Mouse (Mus musculus): Measurements from ENCODE around the gene G3bp1. TPM values are rescaled to one million over a fixed set of nuclear protein-coding genes. Genes with fewer than 3 reads are reported as not detected.

G3bp1 gene
- polyA plus RNA-seq, 2 experiments from 2014 or later, result 62.4 to 65.3 TPM

DNA sequence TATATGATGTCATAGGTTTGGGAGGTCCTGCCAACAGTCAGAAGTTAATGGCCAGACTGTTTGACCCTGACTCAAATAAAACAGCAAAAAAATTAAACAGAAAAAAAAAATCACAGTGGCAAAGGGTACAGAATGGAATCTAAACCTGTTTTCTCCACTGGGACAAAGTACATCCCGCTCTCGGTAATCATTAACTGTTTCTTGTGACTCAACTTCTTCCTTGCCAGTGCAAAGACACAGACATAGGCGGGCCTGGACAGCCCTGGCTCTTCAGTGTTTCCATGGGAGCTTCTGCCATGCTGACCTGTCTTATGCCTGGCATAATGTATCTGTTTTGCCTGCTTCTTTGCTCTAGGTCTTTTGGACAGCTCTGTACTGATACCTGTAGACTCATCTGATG lies 4.3 kb upstream of the G3bp1 start:
- no peak for ATAC-seq

DNA sequence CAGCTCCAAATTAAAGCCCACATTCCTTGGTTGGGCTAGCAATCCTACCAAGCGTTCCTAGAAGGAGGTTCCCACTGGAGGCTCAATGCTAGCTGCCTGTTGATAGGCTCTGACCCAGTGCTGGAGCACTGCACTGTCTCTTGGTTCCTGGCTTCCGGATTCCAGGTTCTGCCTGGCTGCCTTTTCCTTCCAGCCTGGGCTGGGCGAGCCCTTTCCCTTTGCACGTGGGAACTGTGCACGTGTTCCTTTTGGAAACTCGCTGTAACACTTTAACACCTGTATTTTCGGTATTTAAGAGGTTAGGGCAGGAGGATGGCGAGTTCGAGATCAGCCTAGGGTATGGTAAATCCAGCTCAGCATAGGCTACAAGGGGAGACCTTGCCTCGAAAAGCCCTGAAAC lies 1.5 kb upstream of the G3bp1 start:
- ATAC-seq, result no peak

DNA sequence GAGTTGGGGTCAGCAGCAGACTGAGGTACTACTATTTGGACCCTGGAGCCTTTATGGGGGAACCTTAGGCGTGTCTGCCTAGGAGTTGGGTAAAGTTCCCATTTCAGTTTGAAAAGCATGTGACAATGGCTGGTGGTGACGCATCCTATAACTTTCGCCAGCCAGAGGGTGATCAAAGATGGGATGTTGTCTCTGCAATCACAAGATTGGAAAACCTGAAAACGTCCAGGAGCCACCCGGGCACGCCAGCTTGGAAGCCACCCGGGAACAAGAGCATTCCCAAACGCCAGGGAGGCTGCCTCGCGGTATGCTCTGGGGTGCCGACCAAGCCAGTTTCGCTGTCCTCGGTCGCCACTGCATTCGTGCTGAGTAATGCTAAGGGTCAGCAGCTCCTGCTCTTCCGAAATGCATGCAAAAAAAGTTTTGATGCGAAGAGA lies 856 bp upstream of the G3bp1 start:
- ATAC-seq, result no peak

DNA sequence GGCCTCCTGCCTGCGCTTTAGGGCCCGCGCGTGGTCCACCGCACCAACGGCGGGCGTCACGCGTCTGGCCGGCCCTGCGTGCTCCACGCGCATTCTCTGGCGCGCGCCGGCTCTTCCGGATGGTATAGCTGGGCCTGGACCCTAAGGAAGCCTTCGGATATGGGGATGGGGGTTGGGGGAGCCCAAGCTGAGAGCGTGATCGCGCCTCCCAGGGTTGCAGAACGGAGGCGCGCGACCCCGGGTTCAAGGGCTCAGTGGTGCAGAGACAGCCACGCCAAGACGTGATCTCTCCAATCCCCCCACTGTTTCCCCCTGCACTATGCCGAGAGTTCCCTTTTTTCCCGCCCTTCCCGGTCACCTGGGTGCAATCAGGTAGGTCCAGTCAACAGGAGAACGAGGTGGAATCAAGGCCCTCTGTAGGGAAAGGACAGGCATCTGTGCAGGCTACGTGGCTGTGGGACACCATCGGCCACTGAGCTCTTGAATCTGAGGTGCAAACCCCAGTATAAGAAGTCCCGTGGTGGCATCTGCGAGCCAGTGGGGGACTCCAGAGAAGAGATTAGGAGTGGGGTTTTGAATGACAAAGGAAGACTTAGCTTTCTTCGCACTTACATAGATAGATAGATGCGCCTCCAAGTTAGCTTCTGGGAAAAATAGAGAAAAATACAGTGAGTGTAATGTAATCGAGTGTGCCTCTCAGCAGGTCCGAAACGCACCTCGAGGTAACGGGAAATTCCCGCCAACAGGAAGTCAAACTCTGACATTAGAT lies 622 bp downstream of the G3bp1 start:
- peak; percentile 0 for ATAC-seq

DNA sequence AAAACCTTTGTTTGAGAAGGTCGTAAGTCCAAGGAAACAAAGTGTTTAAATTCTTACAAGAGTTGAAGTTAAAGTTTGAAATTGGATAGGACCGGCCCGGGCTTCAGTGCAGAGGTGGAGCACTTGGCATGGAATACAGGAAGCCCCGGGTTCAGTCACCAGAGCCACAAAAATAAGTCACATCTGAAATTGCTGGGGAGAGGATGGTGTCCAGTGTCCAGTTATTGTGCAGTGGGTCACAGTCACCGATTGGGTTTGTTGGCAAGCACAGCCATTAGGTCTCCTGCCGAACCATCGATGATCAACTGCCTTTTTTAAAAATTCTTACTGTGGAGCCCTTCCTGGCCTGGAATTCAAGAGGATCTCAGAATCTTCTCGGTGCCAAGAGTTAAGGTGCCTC lies 1.3 kb downstream of the G3bp1 start:
- ATAC-seq, result no peak

DNA sequence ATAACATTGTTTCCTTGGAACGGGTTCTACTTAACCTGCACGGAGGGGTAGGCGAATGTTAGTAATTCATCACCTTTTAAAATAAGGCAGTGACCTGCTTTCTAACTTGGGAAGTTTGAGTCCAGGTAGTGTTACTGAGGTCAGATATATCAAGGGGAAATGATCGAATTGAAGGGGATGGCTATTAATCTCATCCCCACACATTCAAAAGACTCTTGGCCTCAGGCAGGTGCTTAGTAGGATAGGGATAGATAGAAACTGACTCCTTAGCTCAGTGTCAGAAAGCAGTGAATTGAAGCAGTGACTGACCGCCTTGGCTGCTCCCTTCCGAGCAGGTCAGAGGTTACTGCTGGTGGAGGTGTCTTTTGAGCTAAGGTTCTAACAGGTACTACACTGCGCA lies 2.0 kb downstream of the G3bp1 start:
- no peak for ATAC-seq

DNA sequence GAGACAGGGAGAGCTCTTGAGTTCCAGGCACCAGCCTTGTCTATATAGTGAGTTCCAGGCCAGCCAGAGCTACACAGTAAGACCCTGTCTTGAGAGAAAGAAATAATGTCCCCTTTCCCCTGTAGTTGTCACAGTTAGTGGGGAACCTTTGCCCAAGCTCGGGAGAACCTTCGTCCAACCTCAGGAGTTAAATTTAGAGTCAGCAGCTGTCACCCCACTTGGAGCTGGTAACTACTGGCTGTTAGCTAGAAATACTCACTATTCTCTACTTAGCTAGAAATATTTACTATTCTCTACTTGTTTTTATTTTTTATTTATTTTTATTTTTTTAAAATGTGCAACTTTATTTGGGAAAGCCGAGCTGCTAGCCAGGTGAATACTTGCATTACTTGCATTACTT lies 3.7 kb downstream of the G3bp1 start:
- ATAC-seq, result no peak

DNA sequence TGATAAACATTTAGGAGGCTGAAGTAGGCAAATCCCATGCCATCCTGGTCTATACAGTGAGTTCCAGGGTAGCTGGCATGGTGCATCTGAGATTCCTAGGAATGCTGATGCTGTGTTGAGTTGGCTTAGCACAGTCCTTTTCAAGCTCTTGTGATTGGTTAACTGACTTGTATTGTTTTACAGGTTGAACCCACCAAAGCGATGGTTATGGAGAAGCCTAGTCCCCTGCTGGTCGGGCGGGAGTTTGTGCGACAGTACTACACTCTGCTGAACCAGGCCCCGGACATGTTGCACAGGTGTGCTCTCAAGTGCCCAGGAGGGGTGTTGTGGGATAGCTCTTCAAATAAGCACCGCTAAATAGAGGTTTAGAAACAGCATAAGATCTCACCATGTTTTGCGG lies 16.0 kb downstream of the G3bp1 start:
- ATAC-seq, result no peak

DNA sequence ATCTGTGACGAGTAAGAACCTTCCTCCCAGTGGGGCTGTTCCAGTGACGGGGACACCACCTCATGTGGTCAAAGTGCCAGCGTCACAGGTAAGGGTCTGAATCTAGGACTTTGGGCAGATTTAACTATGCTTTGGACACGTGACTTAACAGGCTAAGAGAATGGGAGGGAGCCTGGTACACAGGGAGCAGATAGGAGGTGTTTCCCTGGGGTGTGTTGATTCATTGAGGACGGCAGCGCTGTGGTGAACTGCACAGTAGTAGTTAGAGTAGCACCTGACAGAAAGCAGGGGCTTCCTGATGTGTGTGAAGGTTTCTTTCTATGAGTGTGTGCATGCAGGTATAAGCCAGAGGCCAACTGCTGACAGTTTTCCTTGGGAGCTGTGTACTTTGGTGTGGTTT lies 26.7 kb downstream of the G3bp1 start:
- ATAC-seq, result no peak

DNA sequence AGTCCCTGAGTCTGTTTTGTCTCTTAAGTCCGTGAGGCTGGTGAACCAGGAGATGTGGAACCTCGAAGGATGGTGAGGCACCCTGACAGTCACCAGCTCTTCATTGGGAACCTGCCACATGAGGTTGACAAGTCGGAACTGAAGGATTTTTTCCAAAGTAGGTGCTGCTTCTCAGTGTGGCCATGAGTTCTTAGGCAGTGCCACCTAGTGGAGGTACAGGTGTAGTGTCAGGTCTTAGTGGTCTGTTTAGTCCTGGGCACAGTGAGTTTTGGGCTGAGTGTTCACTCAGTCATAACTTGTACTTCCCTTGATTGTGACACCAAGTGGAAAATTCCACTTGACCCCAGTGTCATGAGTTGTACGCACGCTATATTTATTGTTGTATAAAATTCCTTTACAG lies 28.4 kb downstream of the G3bp1 start:
- no peak for ATAC-seq

DNA sequence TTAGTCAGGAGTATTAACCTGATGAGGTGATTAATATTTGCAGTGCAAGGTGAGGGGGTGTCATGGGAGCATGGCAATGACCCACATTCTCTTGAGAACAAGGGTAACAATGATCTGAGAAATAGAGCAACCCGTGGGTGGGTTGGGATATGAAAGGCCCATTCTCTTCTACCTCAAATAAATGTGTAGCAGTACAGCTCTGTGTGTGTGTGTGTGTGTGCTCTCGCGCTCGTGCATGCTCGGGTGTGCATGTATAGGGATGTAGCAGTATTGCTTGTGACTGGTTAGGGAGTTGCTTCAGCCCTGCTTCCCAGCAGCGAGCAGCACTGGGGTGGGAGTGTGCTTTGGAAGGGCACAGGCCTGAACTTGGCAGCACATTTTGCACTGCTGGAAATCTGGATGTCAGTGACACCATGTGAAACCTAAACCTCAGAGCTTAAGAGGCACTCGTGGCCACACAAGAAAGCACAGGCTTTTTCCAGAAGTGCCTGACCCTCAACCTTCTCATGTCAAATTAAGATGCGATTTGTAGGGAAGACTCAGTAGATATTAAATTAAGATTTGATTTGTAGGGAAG lies 32.6 kb downstream of the G3bp1 start:
- ATAC-seq, result no peak

DNA sequence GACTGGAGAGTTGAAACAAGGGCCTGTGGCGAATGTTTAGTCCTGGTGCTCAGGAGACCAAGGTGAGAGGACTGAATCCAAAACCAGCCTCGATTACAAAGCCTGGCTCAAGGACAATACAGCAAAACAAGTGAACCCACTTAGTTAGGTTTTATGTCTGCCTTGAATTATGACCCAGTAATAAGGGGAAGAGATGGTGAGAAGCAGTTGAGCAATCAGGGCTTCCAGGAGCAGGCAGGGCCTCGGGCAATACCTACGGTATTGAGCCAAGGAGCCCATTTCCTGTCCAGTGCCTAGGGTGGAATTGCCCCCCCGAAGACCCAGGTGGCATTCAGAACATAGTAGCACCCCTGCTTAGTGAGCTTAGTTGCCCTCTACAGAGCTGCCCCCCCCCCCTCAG lies 33.4 kb downstream of the G3bp1 start:
- ATAC-seq, result no peak

DNA sequence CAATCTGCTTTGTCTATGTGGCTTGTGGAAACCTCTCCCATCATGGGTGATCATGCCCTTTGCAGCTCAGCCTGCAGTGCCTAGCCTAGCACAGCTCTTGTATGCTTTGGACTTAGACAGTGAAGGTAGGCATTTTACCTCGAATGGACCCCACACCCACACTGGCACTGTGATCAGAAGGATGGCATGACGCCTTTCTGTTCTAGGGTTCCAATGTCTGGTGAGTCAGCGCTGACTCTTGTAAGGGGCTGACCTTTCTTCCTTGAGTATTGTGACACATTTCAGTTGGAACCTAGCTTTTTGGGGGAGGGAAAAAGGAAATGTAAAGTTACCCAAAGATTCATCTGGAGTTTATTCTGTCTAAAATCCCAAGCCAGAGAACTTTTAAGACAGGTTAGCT lies 36.0 kb downstream of the G3bp1 start:
- no peak for ATAC-seq

DNA sequence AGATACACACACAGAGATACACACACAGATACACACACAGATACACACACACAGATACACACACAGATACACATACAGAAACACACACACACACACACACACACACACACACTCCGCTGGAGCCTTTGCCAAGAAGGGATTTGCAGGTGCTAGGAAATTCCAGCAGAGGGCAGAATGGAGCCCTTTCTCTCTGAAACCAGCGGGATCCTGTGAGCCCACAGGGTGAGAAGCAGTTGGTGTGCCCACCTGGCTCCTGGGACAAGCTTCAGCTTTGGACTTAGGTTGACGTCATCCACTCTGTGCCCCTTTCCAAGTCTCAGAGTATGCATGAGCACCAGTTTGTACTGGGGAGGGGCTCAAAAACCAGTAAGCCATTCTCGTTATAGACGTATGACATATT lies 41.9 kb downstream of the G3bp1 start:
- ATAC-seq, result no peak

DNA sequence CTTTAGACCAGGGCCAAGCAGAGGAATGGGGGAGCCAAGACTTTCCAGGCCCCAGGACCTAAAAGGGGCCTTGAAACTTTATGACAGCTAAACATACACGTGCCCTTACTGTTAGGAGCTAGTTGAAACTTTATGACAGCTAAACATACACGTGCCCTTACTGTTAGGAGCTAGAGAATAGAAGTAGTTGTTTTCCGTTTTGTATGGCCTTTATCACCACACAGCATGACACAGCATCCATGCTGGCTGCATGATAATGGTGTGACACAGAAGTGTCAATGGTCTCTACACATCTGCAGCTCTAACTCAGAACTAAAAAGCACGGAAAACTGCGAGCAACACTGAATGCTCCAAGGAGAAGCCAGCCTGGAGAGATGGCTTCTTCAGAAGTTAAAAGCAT lies 48.2 kb downstream of the G3bp1 start:
- ATAC-seq, result no peak

DNA sequence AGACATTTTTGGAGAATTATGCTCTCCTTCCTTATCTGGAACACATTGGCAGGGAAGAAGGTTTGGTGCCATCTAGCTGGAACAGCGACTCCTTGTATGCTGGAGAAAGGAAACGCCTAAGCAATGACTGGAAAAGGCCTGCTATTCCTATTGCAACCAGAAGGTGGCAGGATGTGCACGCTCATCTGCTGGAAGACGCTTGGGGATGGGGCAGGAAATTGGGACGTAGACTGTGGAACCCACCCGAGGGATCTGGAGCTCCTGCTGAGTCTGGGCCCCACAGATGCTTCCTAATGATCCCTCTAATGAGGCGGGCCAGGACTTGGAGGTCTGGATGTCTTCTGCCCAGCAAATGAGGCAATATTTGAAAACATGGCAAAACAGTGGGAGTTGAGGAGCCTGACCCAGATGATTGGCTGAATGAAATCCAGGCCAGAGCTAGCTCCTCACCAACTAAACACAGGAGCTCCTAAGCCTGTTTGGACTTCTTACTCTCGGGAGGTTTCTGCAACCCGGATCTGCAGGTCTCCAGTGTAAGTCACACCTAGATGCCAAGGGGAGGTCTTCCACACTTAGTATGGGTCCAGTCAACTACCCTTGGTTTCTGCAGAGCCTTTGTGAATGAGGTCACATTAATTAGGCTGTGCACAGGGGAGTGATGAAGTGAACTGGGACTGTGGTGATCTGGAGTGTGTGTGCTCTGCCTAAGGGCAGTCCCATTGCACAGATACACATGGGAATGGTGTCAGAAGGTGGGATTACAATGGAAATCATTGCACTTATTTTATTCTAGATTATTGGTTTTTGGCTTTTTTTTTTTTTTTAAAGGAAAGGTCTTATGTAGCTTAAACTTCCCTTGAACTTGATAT lies 49.6 kb downstream of the G3bp1 start:
- ATAC-seq, result no peak

DNA sequence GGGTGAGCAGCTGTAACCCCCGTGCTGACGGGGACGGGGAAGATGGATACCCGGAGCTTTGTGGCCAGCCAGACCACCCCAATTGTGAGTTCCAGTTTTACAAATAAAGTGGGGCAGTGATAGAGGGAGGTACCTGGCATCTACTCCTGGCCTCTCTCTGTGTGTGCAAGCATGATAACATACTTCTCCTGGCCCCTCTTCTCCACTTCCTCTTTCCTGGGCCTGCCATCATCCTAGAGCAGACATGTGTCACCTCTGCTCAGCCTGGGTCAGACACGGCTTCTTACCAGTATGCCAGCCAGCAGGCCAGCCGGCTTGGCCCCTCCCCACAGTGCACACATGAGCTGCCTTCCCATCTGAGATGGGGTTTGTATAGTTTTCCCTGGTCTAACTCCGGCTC lies 61.3 kb downstream of the G3bp1 start:
- no peak for ATAC-seq

DNA sequence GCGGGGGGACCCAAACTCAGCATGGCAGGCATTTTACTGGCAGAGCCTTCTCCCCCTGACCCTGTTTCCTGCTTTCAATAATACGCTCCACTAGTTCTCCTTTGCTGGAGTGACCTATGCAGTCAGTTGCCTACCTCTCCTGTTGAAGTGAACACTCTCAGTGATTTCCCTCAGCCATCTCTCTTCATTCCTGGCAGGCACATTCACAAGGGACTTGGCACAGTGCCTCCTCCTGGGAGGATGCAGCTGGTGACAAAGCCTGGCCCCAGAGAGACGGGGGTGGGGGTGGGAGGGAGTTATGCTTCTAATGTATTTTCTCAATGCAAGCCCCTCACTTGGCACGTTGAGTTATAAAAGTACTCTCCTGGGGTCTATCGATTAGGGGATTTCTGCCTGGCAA lies 63.9 kb downstream of the G3bp1 start:
- ATAC-seq, result no peak

DNA sequence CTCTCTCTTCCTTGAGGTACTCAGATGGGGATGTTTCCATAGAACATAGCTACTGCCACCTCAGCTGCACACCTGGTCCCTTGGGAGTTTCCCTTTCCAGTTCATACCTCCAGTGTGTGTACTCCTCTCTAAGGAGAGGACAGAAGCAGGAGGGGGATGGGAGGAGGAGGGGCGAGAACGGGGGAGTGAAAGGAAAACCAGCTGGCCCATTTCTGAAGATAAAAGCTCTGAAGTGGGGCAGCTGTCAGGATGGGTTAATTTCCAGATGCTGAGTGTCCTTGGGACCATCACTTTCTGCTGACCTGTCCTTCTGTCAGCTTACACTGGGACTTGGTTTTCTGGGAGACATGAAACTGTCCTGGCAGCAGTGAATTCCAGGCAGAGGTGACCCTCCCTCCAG lies 65.3 kb downstream of the G3bp1 start:
- ATAC-seq, result no peak

DNA sequence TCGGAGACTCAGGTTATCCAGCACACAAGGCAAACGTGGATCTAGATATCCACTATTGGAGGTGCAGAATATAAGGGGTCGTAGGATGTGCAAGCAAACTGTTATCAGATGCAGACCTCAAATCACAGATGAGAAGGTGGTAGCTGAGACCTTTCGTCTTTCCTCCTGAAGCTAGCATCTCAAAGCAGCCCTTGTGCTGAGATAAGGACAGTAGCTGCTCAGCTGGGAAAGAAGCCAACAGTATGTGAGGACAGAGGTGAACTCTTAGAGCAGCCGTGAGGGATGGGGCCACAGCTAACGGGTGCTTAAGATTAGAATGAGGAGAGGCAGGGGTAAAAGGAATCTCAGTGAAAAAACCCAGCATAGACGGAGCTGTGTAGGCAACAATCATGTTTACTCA lies 72.6 kb downstream of the G3bp1 start:
- ATAC-seq, result no peak

DNA sequence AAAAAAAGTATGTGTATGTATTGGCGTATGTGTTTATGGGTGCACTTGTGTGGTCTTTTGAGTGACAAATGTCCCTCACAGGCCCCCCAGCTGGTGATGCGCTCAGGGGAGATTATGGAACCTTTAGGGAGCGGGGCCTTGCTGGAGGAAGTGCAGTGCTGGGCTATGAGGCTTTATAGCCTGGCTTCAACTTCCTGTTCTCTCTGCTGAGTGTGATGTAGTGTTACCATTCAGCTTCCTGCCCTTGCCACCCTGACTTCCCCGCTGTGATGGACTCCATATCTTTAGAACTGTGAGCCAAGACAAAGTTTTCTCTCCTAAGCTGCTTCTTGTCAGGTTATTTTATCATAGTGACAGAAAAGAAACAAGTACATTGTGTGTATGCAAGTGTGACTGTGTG lies 73.2 kb downstream of the G3bp1 start:
- ATAC-seq, result no peak

DNA sequence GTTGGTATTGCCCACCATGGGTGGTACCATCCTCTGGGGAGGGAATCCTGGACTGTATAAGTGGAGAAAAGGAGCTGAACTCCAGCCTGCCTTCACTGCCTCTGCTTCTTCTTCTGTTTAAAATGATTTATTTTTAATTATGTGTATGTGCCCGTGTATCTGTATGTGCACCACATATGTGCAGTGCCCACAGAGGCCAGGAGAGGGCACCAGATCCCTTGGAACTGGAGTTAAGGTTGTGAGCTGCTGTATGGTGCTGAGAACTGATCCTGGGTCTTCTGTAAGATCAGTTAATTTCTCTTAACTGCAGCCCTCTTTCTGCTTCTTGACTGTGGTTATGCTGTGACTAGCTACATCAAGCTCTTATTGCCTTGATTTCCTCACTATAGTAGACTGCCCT lies 76.2 kb downstream of the G3bp1 start:
- ATAC-seq, result no peak

Measured in activated CD4-positive, CD25-positive, alpha-beta regulatory T cell, adult 4 months (primary cell).